Mouse (Mus musculus) CD4-positive, CD25-positive, alpha-beta regulatory T cell, adult 4 months (primary cell): ENCODE results near the gene Eid2b. TPM values are rescaled to one million over a fixed set of nuclear protein-coding genes. Genes with fewer than 3 reads are reported as not detected.
"Not testable (repeated sequence)": the region's sequence is repeated elsewhere in the genome, so short reads cannot be mapped to it uniquely, and the experiment has no call there.

Experiments
- ATAC-seq: one replicate; pipeline ENCODE4 v1.8.0; 2017
- polyA plus RNA-seq, 2 experiments: library from polyadenylated mRNA; unstranded; fragments of 100-300 nt; shearing (Covaris generic); gene quantifications; one replicate each; pipeline ENCODE4 v1.2.1; 2017

Gene Eid2b
- 1 to 10 TPM in 1 of 2 experiments, under 1 TPM in 1; 0.94 to 1.8 TPM for polyA plus RNA-seq

GRCm38 (mm10) chr7:28277615-28278278 lies at the start of gene Eid2b:
TSS of gene Eid2b (plus strand) at chr7:28277739.
- peak; percentile 94 for ATAC-seq

GRCm38 (mm10) chr7:28243943-28244342 lies 33.6 kb upstream of the Eid2b start:
- ATAC-seq: not testable (repeated sequence)

GRCm38 (mm10) chr7:28248957-28249356 lies 28.6 kb upstream of the Eid2b start:
- no peak for ATAC-seq

- no peak for ATAC-seq
Measured at GRCm38 (mm10) chr7:28251976-28252375, 25.6 kb upstream of the Eid2b start.

- ATAC-seq: no peak
Measured at GRCm38 (mm10) chr7:28254591-28254990, 22.9 kb upstream of the Eid2b start.

GRCm38 (mm10) chr7:28255476-28255875 lies 22.1 kb upstream of the Eid2b start:
- no peak for ATAC-seq

- no peak for ATAC-seq
Measured at GRCm38 (mm10) chr7:28262861-28263260, 14.7 kb upstream of the Eid2b start.

- no peak for ATAC-seq
Measured at GRCm38 (mm10) chr7:28263786-28264185, 13.8 kb upstream of the Eid2b start.

- no peak for ATAC-seq
Measured at GRCm38 (mm10) chr7:28265391-28265790, 12.1 kb upstream of the Eid2b start.

- ATAC-seq: peak; percentile 71
Measured at GRCm38 (mm10) chr7:28267129-28268041, 10.2 kb upstream of the Eid2b start, which contains the start of gene Eid2. TSS of gene Eid2 (plus strand) at chr7:28267881.

GRCm38 (mm10) chr7:28268042-28268531 lies 9.5 kb upstream of the Eid2b start:
- ATAC-seq: peak; percentile 58

GRCm38 (mm10) chr7:28268576-28268975 lies 9.0 kb upstream of the Eid2b start:
- no peak for ATAC-seq

GRCm38 (mm10) chr7:28269355-28269754 lies 8.2 kb upstream of the Eid2b start:
- ATAC-seq: no peak

- no peak for ATAC-seq
Measured at GRCm38 (mm10) chr7:28271761-28272160, 5.8 kb upstream of the Eid2b start.

- ATAC-seq: no peak
Measured at GRCm38 (mm10) chr7:28277237-28277614, 313 bp upstream of the Eid2b start.

GRCm38 (mm10) chr7:28278279-28278652 lies 727 bp downstream of the Eid2b start:
- no peak for ATAC-seq

GRCm38 (mm10) chr7:28280630-28281029 lies 3.1 kb downstream of the Eid2b start:
- no peak for ATAC-seq

GRCm38 (mm10) chr7:28290165-28290564 lies 12.6 kb downstream of the Eid2b start:
- no peak for ATAC-seq

- no peak for ATAC-seq
Measured at GRCm38 (mm10) chr7:28290638-28291590, 13.4 kb downstream of the Eid2b start, which contains the start of gene Selenov. TSS of gene Selenov (minus strand) at chr7:28291186.

GRCm38 (mm10) chr7:28294481-28294880 lies 16.9 kb downstream of the Eid2b start:
- ATAC-seq: no peak

- ATAC-seq: no peak
Measured at GRCm38 (mm10) chr7:28298837-28299625, 21.5 kb downstream of the Eid2b start.
